Mouse (Mus musculus) spleen, postnatal 10 days (tissue): ENCODE results near the gene Otog.

Source experiments
- DNase-seq, 2 experiments: peaks; one replicate each; pipeline ENCODE4 v3.0.0; 2021 to 2022; ENCODE audit warnings: low spot score in 2 of 2

Gene Otog

GRCm38 (mm10) chr7:46240696-46241095 lies at the start of gene Otog:
Otog (plus strand) TSS chr7:46240987.
- DNase-seq: no peak

GRCm38 (mm10) chr7:46195356-46195755 lies 45.4 kb upstream of the Otog start:
- no peak for DNase-seq

GRCm38 (mm10) chr7:46200021-46200420 lies 40.8 kb upstream of the Otog start:
- DNase-seq: no peak

- no peak for DNase-seq
Observed at GRCm38 (mm10) chr7:46201649-46202048, 39.1 kb upstream of the Otog start.

- peak; percentile 17 to 65 for DNase-seq
Observed at GRCm38 (mm10) chr7:46204046-46204471, 36.7 kb upstream of the Otog start.

- DNase-seq: no peak
Observed at GRCm38 (mm10) chr7:46204775-46205174, 36.0 kb upstream of the Otog start.

GRCm38 (mm10) chr7:46208131-46208530 lies 32.7 kb upstream of the Otog start:
- DNase-seq: no peak

- DNase-seq: no peak
Observed at GRCm38 (mm10) chr7:46210276-46210675, 30.5 kb upstream of the Otog start.

GRCm38 (mm10) chr7:46216481-46216880 lies 24.3 kb upstream of the Otog start:
- no peak for DNase-seq

- DNase-seq: peak in 1 of 2 experiments; percentile 35
Observed at GRCm38 (mm10) chr7:46218415-46218814, 22.4 kb upstream of the Otog start.

GRCm38 (mm10) chr7:46220591-46221129 lies 20.1 kb upstream of the Otog start:
- no peak for DNase-seq

- DNase-seq: peak; percentile 17 to 71
Observed at GRCm38 (mm10) chr7:46226253-46226652, 14.5 kb upstream of the Otog start.

GRCm38 (mm10) chr7:46226936-46227335 lies 13.9 kb upstream of the Otog start:
- DNase-seq: no peak

- no peak for DNase-seq
Observed at GRCm38 (mm10) chr7:46235948-46236347, 4.8 kb upstream of the Otog start.

GRCm38 (mm10) chr7:46236363-46236762 lies 4.4 kb upstream of the Otog start:
- no peak for DNase-seq

GRCm38 (mm10) chr7:46237192-46237591 lies 3.6 kb upstream of the Otog start:
- DNase-seq: no peak

GRCm38 (mm10) chr7:46238346-46238745 lies 2.4 kb upstream of the Otog start, which contains the start of gene Ush1c:
Ush1c (minus strand) TSS chr7:46238503.
- no peak for DNase-seq

GRCm38 (mm10) chr7:46240091-46240490 lies 696 bp upstream of the Otog start:
- DNase-seq: no peak

GRCm38 (mm10) chr7:46246876-46247275 lies 6.1 kb downstream of the Otog start:
- DNase-seq: no peak

GRCm38 (mm10) chr7:46247606-46248005 lies 6.8 kb downstream of the Otog start:
- DNase-seq: no peak

- DNase-seq: no peak
Observed at GRCm38 (mm10) chr7:46251841-46252240, 11.1 kb downstream of the Otog start.

GRCm38 (mm10) chr7:46276156-46276555 lies 35.4 kb downstream of the Otog start:
- no peak for DNase-seq

- DNase-seq: peak; percentile 18 to 67
Observed at GRCm38 (mm10) chr7:46279946-46280345, 39.2 kb downstream of the Otog start.

GRCm38 (mm10) chr7:46280896-46281295 lies 40.1 kb downstream of the Otog start:
- no peak for DNase-seq
